Mouse (Mus musculus) mouse trophoblast stem cell (cell line): ENCODE measurements around the gene Gnat2.

Source experiments
- in situ Hi-C, 2 experiments: fragments of 300-500 bp; cut with MseI, MboI; formaldehyde crosslinking; loops; 2 replicates in 1 of 2; 3 replicates in 1 of 2; pipeline ENCODE4 v1.15.1; 2025

Gene Gnat2

GRCm38 (mm10) chr3:108113591-108114289 is 21.2 kb downstream of the Gnat2 start:
- in situ Hi-C loops: no loop called here

- in situ Hi-C loops: no loop called here
Measured at GRCm38 (mm10) chr3:108117465-108117864, 24.9 kb downstream of the Gnat2 start.

GRCm38 (mm10) chr3:108121101-108121500 is 28.5 kb downstream of the Gnat2 start:
- in situ Hi-C loops: no loop called here

- in situ Hi-C loops: no loop called here
Measured at GRCm38 (mm10) chr3:108123242-108123641, 30.7 kb downstream of the Gnat2 start.

GRCm38 (mm10) chr3:108124131-108124530 is 31.5 kb downstream of the Gnat2 start:
- in situ Hi-C loops: no loop called here

- in situ Hi-C loops: no loop called here
Measured at GRCm38 (mm10) chr3:108126327-108126726, 33.7 kb downstream of the Gnat2 start.

GRCm38 (mm10) chr3:108128520-108128919 is 35.9 kb downstream of the Gnat2 start:
- in situ Hi-C loops: no loop called here

- in situ Hi-C loops: no loop called here
Measured at GRCm38 (mm10) chr3:108129367-108129766, 36.8 kb downstream of the Gnat2 start.

- in situ Hi-C loops: no loop called here
Measured at GRCm38 (mm10) chr3:108129804-108130203, 37.2 kb downstream of the Gnat2 start.

- in situ Hi-C loops: no loop called here
Measured at GRCm38 (mm10) chr3:108131216-108131615, 38.6 kb downstream of the Gnat2 start.

- in situ Hi-C loops: no loop called here
Measured at GRCm38 (mm10) chr3:108131821-108132220, 39.2 kb downstream of the Gnat2 start.

- in situ Hi-C loops: no loop called here
Measured at GRCm38 (mm10) chr3:108132484-108132883, 39.9 kb downstream of the Gnat2 start.

GRCm38 (mm10) chr3:108134701-108135100 is 42.1 kb downstream of the Gnat2 start:
- in situ Hi-C loops: no loop called here

- in situ Hi-C loops: no loop called here
Measured at GRCm38 (mm10) chr3:108139113-108139512, 46.5 kb downstream of the Gnat2 start.

GRCm38 (mm10) chr3:108140786-108141185 is 48.2 kb downstream of the Gnat2 start:
- in situ Hi-C loops: no loop called here

- in situ Hi-C loops: loop anchor here (5.0 kb wide), 2 partner anchors 63 to 73 kb away; no protein-coding TSS in a partner anchor
Measured at GRCm38 (mm10) chr3:108145534-108146445, 53.2 kb downstream of the Gnat2 start, which contains the start of gene Gnai3. TSS of gene Gnai3 (minus strand) at chr3:108146146.

GRCm38 (mm10) chr3:108146671-108147070 is 54.1 kb downstream of the Gnat2 start:
- in situ Hi-C loops: loop anchor here (5.0 kb wide), 2 partner anchors 64 to 74 kb away; no protein-coding TSS in a partner anchor

GRCm38 (mm10) chr3:108147386-108148235 is 55.0 kb downstream of the Gnat2 start:
- in situ Hi-C loops: loop anchor here (5.0 kb wide), 2 partner anchors 65 to 75 kb away; no protein-coding TSS in a partner anchor
